Mouse (Mus musculus): ENCODE measurements at regions not wholly inside any gene's neighbourhood (a gene's known extent, or its start where the extent isn't known, plus 50 kb on each side); places are given as distances from the start of the nearest gene placed in this dataset.
A peak's percentile ranks its signal among the peaks of the same experiment; 100 is the strongest.

GRCm38 (mm10) chr3:22023049-22023448, 53.4 kb upstream of the Tbl1xr1 start:
- H3K36me3 ChIP-seq (ENCODE audit: control insufficient read depth, insufficient read depth, low read length, poor library complexity, severe bottlenecking): no peaks in the 10 kb centered on the region
- TF ChIP-seq HCFC1 (IDR thresholded peaks at IDR 0.05; ENCODE audit: borderline replicate concordance, insufficient read depth, low read length) (no peak), MAFK (IDR thresholded peaks at IDR 0.05; ENCODE audit: insufficient read depth, low read depth, low read length) (no peak), ZC3H11A (IDR thresholded peaks at IDR 0.05; ENCODE audit: borderline replicate concordance, low read depth, low read length) (no peak), ZNF384 (IDR thresholded peaks at IDR 0.05; ENCODE audit: low read depth, low read length) (no peak), CHD2 (IDR thresholded peaks at IDR 0.05; ENCODE audit: low read depth, low read length) (no peak)
- DNase-seq (ENCODE audit: low read depth, low spot score): no peak
- peaks cover 2% of the 10 kb centered on the region; the same call in 1 of the 2 replicates for H3K9me3 ChIP-seq (ENCODE audit: control insufficient read depth, insufficient read depth, low read depth, low read length)
- no peak overlapping the region for H3K4me3 ChIP-seq (ENCODE audit: insufficient read depth in 1 of 2, low read depth in 1 of 2, low read length in 2 of 2, poor library complexity in 1 of 2, severe bottlenecking in 1 of 2)
- no peak overlapping the region for H3K9ac ChIP-seq (ENCODE audit: insufficient read depth, low read depth, low read length, poor library complexity, severe bottlenecking)
- H3K4me1 ChIP-seq (ENCODE audit: control insufficient read depth in 2 of 2, insufficient read depth in 2 of 2, low read length in 2 of 2, poor library complexity in 1 of 2): peaks cover 2 to 20% of the 10 kb centered on the region in 2 experiments; a peak in 2 of 4 replicates
- H3K27ac ChIP-seq (ENCODE audit: insufficient read depth, low read depth, low read length, poor library complexity, severe bottlenecking): no peak overlapping the region
- in situ Hi-C loops (cut with MboI; ENCODE audit: low sequenced_read_pairs in 2 of 2, unreplicated experiment in 2 of 2): no loop called here

GRCm38 (mm10) chr3:22023551-22023950, 52.9 kb upstream of the Tbl1xr1 start:
- H3K4me1 ChIP-seq (ENCODE audit: control insufficient read depth in 2 of 2, insufficient read depth in 2 of 2, low read length in 2 of 2, poor library complexity in 1 of 2): peaks cover 2 to 20% of the 10 kb centered on the region in 2 experiments; a peak in 2 of 4 replicates
- H3K9ac ChIP-seq (ENCODE audit: insufficient read depth, low read depth, low read length, poor library complexity, severe bottlenecking): no peak overlapping the region
- DNase-seq (ENCODE audit: low read depth, low spot score): no peak
- H3K36me3 ChIP-seq (ENCODE audit: control insufficient read depth, insufficient read depth, low read length, poor library complexity, severe bottlenecking): no peaks in the 10 kb centered on the region
- H3K9me3 ChIP-seq (ENCODE audit: control insufficient read depth, insufficient read depth, low read depth, low read length): no peaks in the 10 kb centered on the region
- in situ Hi-C loops (cut with MboI; ENCODE audit: low sequenced_read_pairs in 2 of 2, unreplicated experiment in 2 of 2): no loop called here
- TF ChIP-seq HCFC1 (IDR thresholded peaks at IDR 0.05; ENCODE audit: borderline replicate concordance, insufficient read depth, low read length) (no peak), CHD2 (IDR thresholded peaks at IDR 0.05; ENCODE audit: low read depth, low read length) (no peak), ZC3H11A (IDR thresholded peaks at IDR 0.05; ENCODE audit: borderline replicate concordance, low read depth, low read length) (no peak), MAFK (IDR thresholded peaks at IDR 0.05; ENCODE audit: insufficient read depth, low read depth, low read length) (no peak), ZNF384 (IDR thresholded peaks at IDR 0.05; ENCODE audit: low read depth, low read length) (no peak)
- H3K4me3 ChIP-seq (ENCODE audit: insufficient read depth in 1 of 2, low read depth in 1 of 2, low read length in 2 of 2, poor library complexity in 1 of 2, severe bottlenecking in 1 of 2): no peak overlapping the region
- no peak overlapping the region for H3K27ac ChIP-seq (ENCODE audit: insufficient read depth, low read depth, low read length, poor library complexity, severe bottlenecking)

- TF ChIP-seq MAFK (IDR thresholded peaks at IDR 0.05; ENCODE audit: insufficient read depth, low read depth, low read length): no peak
- TF ChIP-seq CHD2 (IDR thresholded peaks at IDR 0.05; ENCODE audit: low read depth, low read length): no peak
- no peak for TF ChIP-seq HCFC1 (IDR thresholded peaks at IDR 0.05; ENCODE audit: borderline replicate concordance, insufficient read depth, low read length)
- TF ChIP-seq ZC3H11A (IDR thresholded peaks at IDR 0.05; ENCODE audit: borderline replicate concordance, low read depth, low read length): no peak
- no peak for TF ChIP-seq ZNF384 (IDR thresholded peaks at IDR 0.05; ENCODE audit: low read depth, low read length)
- Histone ChIP-seq H3K9ac (ENCODE audit: insufficient read depth, low read depth, low read length, poor library complexity, severe bottlenecking) (no peak overlapping the region), H3K36me3 (ENCODE audit: control insufficient read depth, insufficient read depth, low read length, poor library complexity, severe bottlenecking) (no peaks in the 10 kb centered on the region), H3K4me1 (ENCODE audit: control insufficient read depth in 2 of 2, insufficient read depth in 2 of 2, low read length in 2 of 2, poor library complexity in 1 of 2) (peaks cover 4 to 21% of the 10 kb centered on the region in 2 experiments; a peak in 3 of 4 replicates), H3K9me3 (ENCODE audit: control insufficient read depth, insufficient read depth, low read depth, low read length) (no peaks in the 10 kb centered on the region), H3K27ac (ENCODE audit: insufficient read depth, low read depth, low read length, poor library complexity, severe bottlenecking) (no peak overlapping the region; the same call in 1 of the 2 replicates), H3K4me3 (ENCODE audit: insufficient read depth in 1 of 2, low read depth in 1 of 2, low read length in 2 of 2, poor library complexity in 1 of 2, severe bottlenecking in 1 of 2) (no peak overlapping the region)
- DNase-seq (ENCODE audit: low read depth, low spot score): no peak
- in situ Hi-C loops (cut with MboI; ENCODE audit: low sequenced_read_pairs in 2 of 2, unreplicated experiment in 2 of 2): no loop called here
These were observed 52.3 kb upstream of the Tbl1xr1 start for GRCm38 (mm10) chr3:22024200-22024599.

- no peaks in the 10 kb centered on the region for H3K36me3 ChIP-seq (ENCODE audit: control insufficient read depth, insufficient read depth, low read length, poor library complexity, severe bottlenecking)
- peak; percentile 56 for DNase-seq (ENCODE audit: low read depth, low spot score)
- H3K9me3 ChIP-seq (ENCODE audit: control insufficient read depth, insufficient read depth, low read depth, low read length): no peaks in the 10 kb centered on the region
- H3K9ac ChIP-seq (ENCODE audit: insufficient read depth, low read depth, low read length, poor library complexity, severe bottlenecking): no peak overlapping the region
- H3K4me3 ChIP-seq (ENCODE audit: insufficient read depth in 1 of 2, low read depth in 1 of 2, low read length in 2 of 2, poor library complexity in 1 of 2, severe bottlenecking in 1 of 2): no peak overlapping the region
- TF ChIP-seq ZNF384 (IDR thresholded peaks at IDR 0.05; ENCODE audit: low read depth, low read length) (no peak), CHD2 (IDR thresholded peaks at IDR 0.05; ENCODE audit: low read depth, low read length) (no peak), MAFK (IDR thresholded peaks at IDR 0.05; ENCODE audit: insufficient read depth, low read depth, low read length) (no peak), ZC3H11A (IDR thresholded peaks at IDR 0.05; ENCODE audit: borderline replicate concordance, low read depth, low read length) (no peak), HCFC1 (IDR thresholded peaks at IDR 0.05; ENCODE audit: borderline replicate concordance, insufficient read depth, low read length) (no peak)
- peak overlapping the region; percentile 52; the same call in 1 of the 2 replicates for H3K27ac ChIP-seq (ENCODE audit: insufficient read depth, low read depth, low read length, poor library complexity, severe bottlenecking)
- in situ Hi-C loops (cut with MboI; ENCODE audit: low sequenced_read_pairs in 2 of 2, unreplicated experiment in 2 of 2): no loop called here
- peaks cover 4 to 21% of the 10 kb centered on the region in 2 experiments; a peak in 3 of 4 replicates for H3K4me1 ChIP-seq (ENCODE audit: control insufficient read depth in 2 of 2, insufficient read depth in 2 of 2, low read length in 2 of 2, poor library complexity in 1 of 2)
These were observed 51.3 kb upstream of the Tbl1xr1 start for GRCm38 (mm10) chr3:22025119-22025518.

Data from ES-E14 (cell line).